Mouse (Mus musculus): ENCODE data around the gene Nox1.
A peak's percentile ranks its signal among the peaks of the same experiment; 100 is the strongest.

Nox1 gene

GRCm38 (mm10) chrX:134128549-134128948 is 93.2 kb downstream of the Nox1 start:
- no peak for DNase-seq (ENCODE audit: low spot score)

- DNase-seq (ENCODE audit: low spot score) = no peak
Observed at GRCm38 (mm10) chrX:134116417-134116816, 105.3 kb downstream of the Nox1 start.

DNA sequence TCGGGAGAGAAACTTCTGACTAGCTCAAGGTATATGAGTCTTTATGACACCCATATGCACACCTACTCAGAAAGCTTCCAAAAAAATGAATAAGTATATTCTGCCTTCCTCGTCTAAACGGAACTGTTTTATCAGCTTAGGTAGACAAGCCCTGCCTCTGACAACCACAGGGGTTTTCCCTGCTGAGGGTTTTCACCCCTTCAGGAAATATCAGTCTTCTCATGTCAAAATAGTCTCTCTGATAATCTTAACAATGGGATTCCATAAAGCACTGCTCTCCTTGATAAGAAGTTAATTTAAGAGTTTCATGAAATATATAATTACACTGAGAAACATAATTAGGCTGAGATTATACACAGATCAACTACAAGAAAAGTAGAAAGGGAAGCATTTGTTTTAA is 110.0 kb downstream of the Nox1 start:
- no peak for DNase-seq (ENCODE audit: low spot score)

DNA sequence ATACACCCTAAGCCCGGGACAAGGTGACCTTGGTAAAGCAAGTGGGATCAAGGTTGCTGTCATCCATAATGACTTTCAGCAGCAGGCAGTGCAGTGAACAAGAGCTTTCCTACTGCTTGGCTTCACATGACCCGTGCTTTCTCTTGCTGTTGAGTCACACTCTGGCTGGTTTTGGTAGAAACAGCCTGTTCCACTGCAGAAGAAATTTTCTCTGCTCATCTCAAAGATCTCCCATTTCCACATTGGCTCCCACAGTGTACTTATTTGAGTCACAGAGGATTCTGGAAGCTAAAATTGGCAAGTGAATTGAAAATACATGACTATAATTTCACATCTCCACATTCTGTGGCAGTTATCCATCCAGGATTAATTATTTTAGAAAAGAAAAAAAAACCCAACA is 119.1 kb downstream of the Nox1 start:
- DNase-seq (ENCODE audit: low spot score) = no peak

DNA sequence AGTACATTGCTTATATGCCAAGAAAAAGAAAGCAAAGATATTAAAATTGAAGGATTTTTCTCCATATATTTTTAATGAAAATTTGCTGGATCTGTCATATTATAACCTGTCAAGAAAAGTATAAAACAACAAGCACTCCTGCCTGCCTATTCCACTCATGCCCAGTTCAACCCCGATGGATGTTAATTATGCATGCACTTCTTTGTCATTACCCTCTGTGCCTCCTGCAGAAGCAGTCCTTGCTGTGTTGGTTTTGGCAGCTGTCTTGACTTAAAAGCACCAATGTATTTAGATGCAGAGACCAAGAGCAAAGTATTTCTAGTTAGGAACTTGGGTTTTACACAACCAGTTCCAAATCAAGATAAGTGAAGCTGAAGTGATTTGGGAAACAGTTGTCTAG is 136.3 kb downstream of the Nox1 start:
- DNase-seq (ENCODE audit: low spot score) = no peak

GRCm38 (mm10) chrX:134059764-134060163 is 162.0 kb downstream of the Nox1 start:
- no peak for DNase-seq (ENCODE audit: low spot score)

DNA sequence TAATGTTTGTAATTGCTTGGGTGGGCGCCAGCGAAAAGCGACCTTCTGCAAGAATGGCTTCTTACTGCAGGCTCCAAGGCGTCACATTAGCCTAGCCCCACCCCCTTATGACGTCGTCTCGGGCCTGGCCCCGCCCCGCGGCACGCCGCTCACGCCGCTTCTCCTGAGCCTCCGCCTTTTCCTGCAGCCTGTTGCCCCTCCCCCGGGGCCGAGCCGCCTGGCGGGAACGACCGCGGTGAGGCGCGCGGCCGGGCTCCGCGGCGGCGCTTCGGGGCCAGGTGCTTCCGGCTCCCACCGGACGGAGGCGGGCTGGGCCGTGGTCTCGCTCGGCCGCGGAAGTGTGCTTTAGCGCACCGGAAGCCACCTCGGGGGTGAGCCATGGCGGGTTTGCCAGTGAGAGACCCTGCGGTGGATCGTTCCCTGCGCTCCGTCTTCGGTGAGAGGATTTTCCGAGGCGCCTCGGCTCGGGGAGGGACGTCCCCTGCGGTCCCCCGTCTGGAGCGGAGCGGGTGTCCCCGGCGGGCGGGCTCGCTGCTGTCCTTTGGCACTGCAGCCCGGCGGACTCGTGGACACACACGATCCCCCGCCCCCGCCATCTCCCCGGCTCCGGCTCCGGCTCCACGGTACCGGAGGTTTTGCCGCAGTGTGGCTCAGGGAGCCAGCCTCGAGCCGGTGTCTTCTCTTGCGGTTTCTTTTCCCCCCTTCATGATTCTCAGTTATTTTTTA is 162.6 kb downstream of the Nox1 start, which contains the start of gene Cstf2:
TSS of gene Cstf2 (plus strand) at position 201 of the 726 bp plus-strand sequence.
- peak; percentile 95 for DNase-seq (ENCODE audit: low spot score)

DNA sequence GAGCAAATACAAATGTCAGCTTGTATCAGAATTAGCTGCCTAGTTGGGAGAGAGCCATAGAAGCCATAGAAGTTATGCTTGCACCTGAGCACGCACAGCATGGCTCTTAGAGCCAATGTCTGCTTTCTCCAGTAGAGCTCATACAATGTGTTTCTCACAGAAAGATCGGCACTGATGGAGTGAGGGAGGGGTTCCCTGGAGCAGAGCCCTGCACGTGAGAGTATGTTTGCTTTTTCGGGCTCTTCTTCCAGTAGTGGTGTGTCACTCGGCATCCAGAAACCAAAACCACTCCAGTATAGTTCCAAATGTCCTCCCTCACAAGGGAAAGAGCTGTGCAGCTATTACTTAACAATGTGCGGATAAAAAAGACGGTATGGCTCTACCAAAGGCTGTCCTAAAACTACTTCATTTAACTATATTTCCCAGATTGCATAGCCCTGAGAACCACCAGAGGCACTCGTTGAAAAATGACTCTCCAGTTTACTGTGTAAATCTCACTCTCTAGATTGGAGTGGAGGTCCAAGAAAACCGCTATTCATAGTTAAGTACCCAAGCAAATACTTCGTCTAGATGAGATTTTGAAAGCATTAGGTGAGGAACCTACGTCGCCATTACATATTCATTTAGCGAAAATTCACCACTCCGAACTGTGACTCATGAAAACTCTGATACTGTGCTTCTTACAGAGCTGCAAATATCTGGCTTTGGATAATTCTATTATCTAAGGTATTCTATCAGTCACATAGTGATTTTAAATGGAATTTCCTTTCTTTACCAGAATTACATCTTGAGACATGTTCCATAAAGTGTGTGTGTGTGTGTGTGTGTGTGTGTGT is 163.5 kb downstream of the Nox1 start:
- no peak for DNase-seq (ENCODE audit: low spot score)

DNA sequence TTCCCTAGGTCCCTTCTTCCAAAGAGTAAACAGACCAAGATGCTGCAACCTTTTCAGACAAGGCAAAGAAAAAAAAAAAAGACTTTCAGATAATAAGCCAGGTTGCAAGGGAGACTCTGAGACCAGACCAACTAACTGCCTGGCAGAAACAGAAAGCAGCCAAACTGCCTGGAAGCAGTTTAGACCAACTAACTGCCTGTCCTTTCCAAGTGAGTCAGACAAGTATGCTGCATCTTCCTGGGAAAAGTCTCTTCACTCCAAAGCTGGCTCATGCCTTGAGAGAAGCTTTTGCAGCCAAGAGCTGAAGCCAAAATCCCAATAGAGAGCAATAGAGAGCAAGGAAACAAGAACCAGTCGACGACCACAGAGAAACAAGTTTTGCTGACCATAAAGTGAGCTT is 164.9 kb downstream of the Nox1 start:
- no peak for DNase-seq (ENCODE audit: low spot score)

DNA sequence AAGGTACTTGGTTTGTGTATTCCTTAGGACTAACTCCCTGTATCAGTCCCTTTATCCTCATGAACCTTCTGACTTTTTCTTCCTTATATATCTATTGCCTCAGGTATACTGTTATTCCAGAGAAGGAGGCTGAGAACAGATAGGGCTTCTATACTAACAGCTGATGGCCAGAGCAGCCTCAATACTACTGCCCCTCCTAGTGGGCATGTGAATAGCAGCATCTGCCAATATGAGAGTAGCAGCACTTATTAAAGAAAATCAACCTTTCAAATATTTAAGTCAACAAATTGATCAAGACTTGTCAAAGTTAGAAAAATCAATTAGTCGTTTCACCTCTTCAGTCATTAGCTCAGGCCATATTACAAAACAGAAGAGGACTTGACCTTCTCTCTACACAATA is 172.8 kb downstream of the Nox1 start:
- DNase-seq (ENCODE audit: low spot score) = no peak
